Mouse (Mus musculus) adrenal gland, postnatal 25 days (tissue): ENCODE measurements around the gene Rasgrf1. TPM values are rescaled to one million over a fixed set of nuclear protein-coding genes. Genes with fewer than 3 reads are reported as not detected.

ENCODE experiments used
- DNase-seq: peaks from one replicate; pipeline ENCODE4 v3.0.0; 2021; ENCODE audit warnings: mixed read lengths
- long read RNA-seq: library from polyadenylated mRNA; stranded (forward); transcript quantifications from one replicate; pipeline ENCODE4 v2.0.0, GENCODE M21; 2021
- total RNA-seq: library from RNA; stranded (reverse); gene quantifications from 2 replicates; pipeline ENCODE4 v1.2.3, GENCODE M21; 2021

Gene Rasgrf1
- 14.8 and 15.4 TPM in 2 replicates for total RNA-seq
- long read RNA-seq, partial matches to known transcripts = 1 of 3 reads
- long read RNA-seq, other reads (novel, unspliced or antisense) = 1 of 3 reads

GRCm38 (mm10) chr9:89909131-89910010, at the start of gene Rasgrf1:
Rasgrf1 (plus strand) TSS chr9:89909908.
- peak; percentile 51 for DNase-seq

- DNase-seq = no peak
Observed at GRCm38 (mm10) chr9:89860145-89860544, 49.6 kb upstream of the Rasgrf1 start.

GRCm38 (mm10) chr9:89860584-89860983, 49.1 kb upstream of the Rasgrf1 start:
- DNase-seq = no peak

GRCm38 (mm10) chr9:89867141-89867540, 42.6 kb upstream of the Rasgrf1 start:
- DNase-seq = no peak

GRCm38 (mm10) chr9:89868093-89868729, 41.5 kb upstream of the Rasgrf1 start:
- no peak for DNase-seq

GRCm38 (mm10) chr9:89869594-89869993, 40.1 kb upstream of the Rasgrf1 start:
- DNase-seq = no peak

GRCm38 (mm10) chr9:89870531-89871150, 39.1 kb upstream of the Rasgrf1 start:
- DNase-seq = no peak

GRCm38 (mm10) chr9:89872137-89872536, 37.6 kb upstream of the Rasgrf1 start:
- no peak for DNase-seq

- DNase-seq = peak; percentile 50
Observed at GRCm38 (mm10) chr9:89874434-89874833, 35.3 kb upstream of the Rasgrf1 start.

GRCm38 (mm10) chr9:89875551-89875950, 34.2 kb upstream of the Rasgrf1 start:
- DNase-seq = no peak

- DNase-seq = no peak
Observed at GRCm38 (mm10) chr9:89878471-89879020, 31.2 kb upstream of the Rasgrf1 start.

GRCm38 (mm10) chr9:89879574-89879973, 30.1 kb upstream of the Rasgrf1 start:
- no peak for DNase-seq

- DNase-seq = no peak
Observed at GRCm38 (mm10) chr9:89881552-89881951, 28.2 kb upstream of the Rasgrf1 start.

- DNase-seq = no peak
Observed at GRCm38 (mm10) chr9:89882583-89882982, 27.1 kb upstream of the Rasgrf1 start.

GRCm38 (mm10) chr9:89885701-89886218, 23.9 kb upstream of the Rasgrf1 start:
- no peak for DNase-seq

- no peak for DNase-seq
Observed at GRCm38 (mm10) chr9:89891534-89892293, 18.0 kb upstream of the Rasgrf1 start.

GRCm38 (mm10) chr9:89892540-89893188, 17.0 kb upstream of the Rasgrf1 start:
- DNase-seq = no peak

GRCm38 (mm10) chr9:89900111-89900824, 9.4 kb upstream of the Rasgrf1 start:
- DNase-seq = no peak

- no peak for DNase-seq
Observed at GRCm38 (mm10) chr9:89901184-89901583, 8.5 kb upstream of the Rasgrf1 start.

- no peak for DNase-seq
Observed at GRCm38 (mm10) chr9:89902813-89903212, 6.9 kb upstream of the Rasgrf1 start.
